Mouse (Mus musculus): ENCODE results near the gene Serpinb9. TPM values are rescaled to one million over a fixed set of nuclear protein-coding genes. Genes with fewer than 3 reads are reported as not detected.
"Not testable (repeated sequence)": the region's sequence is repeated elsewhere in the genome, so short reads cannot be mapped to it uniquely, and the experiment has no call there.

Serpinb9 gene
- polyA plus RNA-seq, 1 experiment = 19.2 TPM

DNA sequence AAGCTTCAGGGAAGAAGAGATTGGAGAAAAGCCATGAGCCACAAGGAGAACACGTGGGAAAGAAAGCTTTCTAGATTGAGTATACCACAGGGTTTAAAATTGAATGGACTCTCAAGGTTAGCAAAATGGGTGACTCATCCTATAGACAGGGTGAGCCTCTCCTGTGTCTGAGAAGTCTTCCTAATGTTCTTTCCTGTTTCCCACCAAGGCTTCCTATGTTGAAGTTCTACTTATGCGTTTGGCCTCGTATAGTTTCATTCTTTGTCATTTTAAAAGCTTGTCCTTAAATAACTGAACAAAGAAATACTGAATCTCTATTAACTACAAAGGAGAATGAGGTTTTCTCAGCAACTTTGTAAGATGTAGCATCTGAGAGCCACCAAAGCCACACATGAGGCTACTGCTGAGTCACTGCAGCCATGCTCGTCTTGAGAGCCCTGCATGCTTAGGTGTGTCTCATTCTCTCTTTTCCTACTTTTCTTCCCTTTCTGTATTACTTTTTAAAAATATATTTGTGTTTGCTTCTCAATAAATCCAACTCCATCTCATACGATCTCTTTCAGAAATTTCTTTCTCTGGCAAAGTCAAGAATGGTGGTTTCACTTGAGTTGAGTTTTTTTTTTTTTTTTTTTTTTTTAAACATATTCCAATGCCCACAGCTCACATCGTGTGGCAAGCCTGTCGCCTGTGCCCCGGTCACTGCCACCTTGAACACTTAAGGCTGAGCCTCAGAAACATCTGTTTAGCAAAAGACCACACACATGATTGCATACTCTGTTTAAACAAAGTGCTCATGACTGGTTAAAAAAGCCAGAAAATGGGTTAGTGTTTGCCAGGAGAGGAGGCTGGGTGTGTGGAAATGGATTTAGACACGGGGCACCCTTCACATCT, 718 bp downstream of the Serpinb9 start:
- no peak for DNase-seq (ENCODE audit: low spot score)

DNA sequence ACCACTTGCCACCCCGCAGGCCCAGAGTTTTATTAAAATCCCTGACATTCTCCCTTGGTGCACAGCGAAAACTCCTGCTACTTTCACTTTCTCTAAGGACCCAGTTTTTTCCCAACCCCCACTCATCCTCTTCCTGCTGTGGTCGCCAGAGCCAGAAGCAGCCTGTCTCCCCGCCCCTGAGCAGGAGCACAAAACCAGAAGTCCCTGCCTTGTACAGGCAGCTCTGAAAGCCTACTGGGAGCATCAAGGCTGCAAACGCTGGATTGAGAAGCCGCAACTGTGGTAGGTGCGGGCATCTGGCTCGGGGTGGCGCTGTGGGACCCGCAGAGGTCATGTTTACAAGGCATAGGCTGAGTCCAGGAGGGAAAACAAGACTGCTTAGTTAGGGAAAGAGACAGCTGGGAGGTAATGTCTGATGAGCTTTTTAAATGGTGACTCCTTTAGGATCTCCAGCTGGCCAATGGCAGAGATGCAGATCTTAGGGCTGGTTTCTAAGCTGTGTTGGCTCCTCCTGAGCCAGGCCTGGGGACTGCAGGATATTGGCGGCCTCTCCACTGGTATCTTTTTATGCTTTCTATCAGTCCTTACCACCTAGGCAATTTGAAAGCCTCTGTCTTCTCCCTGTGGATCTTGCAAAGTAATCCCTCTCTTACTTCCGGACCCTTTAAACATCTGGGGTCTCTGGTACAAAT, 1.5 kb downstream of the Serpinb9 start:
- DNase-seq (ENCODE audit: low spot score) = peak; percentile 75

DNA sequence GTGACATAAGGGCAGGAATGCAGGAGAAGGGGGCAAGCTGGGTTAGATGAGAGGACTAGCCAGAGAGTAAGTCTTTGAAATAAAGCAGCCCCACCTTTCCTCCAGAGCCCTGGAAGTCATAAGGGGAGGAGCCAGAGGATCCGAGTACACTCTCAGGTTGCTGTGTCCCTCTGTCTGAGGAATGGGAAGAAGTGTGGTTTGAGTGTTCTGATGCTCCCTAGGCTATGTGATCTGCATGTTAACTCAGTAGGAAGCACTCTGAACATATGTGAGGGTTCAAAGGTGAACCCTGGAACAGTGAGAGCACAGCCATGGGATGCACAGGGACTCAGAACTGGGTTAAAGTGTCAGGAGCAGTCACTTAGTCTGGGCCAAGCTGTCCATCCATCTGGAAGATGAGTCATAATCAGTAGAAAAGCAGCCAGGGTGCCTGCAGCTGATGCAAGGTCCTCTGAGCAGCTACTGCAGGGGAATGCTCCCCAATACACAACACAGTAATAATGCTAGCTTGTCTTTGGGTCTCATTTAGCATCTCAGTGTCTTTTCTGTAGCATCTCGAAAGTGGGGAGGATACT, 2.5 kb downstream of the Serpinb9 start:
- DNase-seq (ENCODE audit: low spot score) = no peak

DNA sequence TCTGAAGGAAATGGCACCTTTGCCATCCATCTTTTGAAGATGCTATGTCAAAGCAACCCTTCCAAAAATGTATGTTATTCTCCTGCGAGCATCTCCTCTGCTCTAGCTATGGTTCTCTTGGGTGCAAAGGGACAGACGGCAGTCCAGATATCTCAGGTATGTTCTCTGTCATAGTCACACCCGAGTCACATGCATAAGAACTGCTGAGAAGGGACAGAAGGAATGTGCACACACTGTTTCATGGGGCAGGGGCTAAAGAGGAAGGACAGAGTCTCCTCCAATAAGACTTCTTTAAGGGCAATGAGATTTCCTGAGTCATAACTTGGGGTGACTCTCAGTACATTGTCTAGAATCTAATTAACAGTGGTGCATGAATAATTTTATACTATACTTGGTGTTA, 3.5 kb downstream of the Serpinb9 start:
- no peak for DNase-seq (ENCODE audit: low spot score)

DNA sequence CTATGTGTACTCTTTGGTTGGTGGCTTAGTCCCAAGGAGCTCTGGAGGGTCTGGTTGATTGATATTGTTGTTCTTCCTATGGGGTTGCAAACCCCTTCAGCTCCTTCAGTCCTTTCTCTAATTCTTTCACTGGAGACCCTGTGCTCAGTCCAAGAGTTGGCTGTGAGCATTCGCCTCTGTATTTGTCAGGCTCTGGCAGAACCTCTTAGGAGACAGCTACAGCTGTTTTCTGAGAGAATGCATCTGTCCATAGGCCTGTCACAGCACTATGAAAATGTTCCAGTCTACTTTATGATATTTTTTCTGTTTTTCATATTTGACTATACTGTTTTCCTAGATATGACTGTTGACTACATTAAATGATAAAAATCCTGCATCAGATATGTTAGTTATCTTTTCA, 9.3 kb downstream of the Serpinb9 start:
- no peak for DNase-seq (ENCODE audit: low spot score)

DNA sequence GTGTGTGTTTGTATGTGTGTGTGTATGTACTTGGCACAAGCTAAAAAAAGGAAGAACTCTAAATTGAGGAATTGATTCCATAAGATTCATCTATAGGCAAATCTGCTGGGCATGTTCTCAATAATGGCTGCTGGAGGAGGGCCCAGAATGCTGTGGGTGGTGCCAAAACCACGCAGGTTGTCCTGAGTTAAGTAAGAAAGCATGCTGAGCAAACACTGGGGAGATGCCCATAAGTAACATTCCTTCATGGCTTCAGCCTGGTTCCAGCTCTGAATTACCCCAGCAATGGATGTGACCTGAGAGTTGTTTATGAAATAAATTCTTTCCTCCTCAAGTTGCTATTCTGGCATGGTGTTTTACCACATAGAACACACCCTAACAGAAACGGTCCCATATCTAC, 10.2 kb downstream of the Serpinb9 start:
- DNase-seq (ENCODE audit: low spot score) = no peak

DNA sequence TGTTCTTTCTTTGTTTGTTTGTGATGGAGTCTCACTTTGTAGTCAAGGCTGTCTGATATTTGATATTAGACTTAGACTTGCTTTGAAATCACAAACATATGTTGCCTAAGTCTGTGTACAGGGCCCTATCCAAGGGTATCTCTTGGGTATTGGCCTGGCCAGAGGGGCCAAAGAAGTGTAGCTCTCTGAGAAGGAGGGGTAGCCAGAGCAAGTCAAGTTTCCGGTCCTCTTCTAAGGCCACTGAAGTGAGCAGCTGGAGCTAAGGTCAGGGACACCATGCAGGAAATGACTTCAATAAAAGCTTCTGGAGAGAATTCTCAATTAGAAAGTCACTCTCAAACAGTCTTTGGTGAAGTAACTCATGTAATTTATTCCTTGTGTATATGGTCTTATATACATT, 19.3 kb downstream of the Serpinb9 start:
- no peak for DNase-seq (ENCODE audit: low spot score)

DNA sequence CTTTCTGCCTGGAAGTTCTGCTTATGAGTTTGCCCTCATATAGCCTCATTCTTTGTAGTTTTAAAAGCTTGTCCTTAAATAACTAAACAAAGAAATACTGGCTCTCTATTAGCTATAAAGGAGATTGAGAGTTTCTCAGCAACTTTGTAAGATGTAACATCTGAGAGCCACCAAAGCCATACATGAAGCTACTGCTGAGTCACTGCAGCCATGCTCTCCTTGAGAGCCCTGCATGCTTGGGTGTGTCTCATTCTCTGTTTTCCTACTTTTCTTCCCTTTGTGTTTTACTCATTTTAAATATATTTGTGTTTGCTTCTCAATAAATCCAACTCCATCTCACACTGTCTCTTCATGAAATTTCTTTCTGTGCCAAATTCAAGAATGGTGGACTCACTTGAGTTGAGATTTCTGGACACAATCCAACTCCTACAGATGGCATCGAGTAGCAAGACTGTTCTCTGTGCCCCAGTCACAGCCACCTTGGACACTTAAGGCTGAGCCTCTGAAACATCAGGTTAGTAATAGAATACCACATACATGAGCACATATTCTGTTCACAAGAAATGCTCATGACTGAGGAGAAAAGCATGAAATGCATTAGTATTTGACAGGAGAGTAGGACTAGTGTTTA, 23.5 kb downstream of the Serpinb9 start:
- DNase-seq (ENCODE audit: low spot score) = no peak

DNA sequence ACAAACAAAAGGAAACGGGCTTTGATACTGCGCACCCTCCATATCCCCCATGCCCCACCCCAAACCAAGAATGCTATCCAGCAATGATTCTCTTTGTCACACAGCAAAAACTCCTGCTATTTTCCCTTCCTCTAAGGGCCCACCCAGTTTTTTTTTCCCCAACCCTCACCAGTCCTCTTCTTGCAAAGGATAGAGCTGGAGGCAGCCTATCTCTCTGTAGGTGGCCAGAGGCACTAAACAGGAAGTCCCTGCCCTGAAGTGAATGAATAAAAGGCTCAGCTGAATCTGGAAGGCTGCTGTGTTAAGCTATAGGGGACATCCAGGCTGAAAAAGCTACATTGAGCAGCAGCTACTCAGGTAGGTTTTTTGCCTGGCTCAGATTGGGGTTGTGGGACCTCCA, 24.2 kb downstream of the Serpinb9 start, which contains the start of gene Serpinb9b:
Gene Serpinb9b (plus strand): TSS at position 173 of the 400 bp plus-strand sequence.
- DNase-seq (ENCODE audit: low spot score) = no peak

DNA sequence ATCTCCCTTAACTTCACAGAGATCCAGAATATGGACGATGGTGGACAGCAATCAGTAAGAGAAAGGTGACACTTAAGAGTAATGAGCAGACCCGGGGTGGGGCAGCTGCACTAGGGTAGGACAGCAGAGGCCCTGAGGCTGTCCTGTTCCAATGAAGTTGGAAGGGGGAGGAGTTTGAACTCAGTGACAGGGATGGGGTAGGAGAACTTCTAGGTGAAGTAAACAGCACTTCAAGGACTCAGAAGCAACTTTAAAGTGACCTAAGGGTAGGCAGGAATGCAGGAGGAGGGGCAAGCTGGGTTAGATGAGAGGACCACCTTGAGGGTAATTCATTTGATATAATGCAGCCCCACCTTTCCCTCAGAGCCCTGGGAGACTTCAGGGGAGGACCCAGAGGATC, 25.1 kb downstream of the Serpinb9 start:
- no peak for DNase-seq (ENCODE audit: low spot score)

DNA sequence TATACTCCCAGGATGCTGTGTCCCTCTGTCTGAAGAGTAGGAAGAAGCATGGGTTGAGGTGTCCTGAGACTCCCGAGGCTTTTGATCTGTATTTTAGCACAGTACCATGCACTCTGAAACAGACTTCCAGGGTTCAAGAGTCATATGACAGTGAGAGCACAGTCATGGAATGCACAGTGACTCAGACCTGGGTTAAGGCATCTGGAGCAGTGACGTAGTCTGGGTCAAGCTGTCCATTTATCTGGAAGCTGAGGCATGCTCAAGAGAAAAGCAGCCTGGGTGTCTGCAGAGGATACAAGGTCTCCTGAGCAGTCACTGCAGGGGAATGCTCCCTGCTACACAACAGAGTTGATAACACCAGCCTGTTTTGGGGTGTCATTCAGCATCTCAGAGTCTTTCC, 25.5 kb downstream of the Serpinb9 start:
- no peak for DNase-seq (ENCODE audit: low spot score)

DNA sequence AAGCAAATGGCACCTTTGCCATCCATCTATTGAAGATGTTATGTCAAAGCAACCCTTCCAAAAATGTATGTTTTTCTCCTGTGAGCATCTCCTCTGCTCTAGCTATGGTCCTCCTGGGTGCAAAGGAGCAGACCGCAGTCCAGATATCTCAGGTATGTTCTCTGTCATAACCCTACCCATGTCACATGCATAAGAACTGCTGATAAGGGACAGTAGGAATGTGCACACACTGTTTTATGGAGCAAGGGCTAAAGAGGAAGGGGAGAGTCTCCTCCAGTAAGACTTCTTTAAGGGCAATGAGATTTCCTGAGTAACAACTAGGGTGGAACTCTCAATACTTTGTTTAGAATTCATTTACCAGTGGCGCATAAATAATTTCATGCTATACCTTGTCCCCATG, 26.4 kb downstream of the Serpinb9 start:
- not testable (repeated sequence) for DNase-seq (ENCODE audit: low spot score)

DNA sequence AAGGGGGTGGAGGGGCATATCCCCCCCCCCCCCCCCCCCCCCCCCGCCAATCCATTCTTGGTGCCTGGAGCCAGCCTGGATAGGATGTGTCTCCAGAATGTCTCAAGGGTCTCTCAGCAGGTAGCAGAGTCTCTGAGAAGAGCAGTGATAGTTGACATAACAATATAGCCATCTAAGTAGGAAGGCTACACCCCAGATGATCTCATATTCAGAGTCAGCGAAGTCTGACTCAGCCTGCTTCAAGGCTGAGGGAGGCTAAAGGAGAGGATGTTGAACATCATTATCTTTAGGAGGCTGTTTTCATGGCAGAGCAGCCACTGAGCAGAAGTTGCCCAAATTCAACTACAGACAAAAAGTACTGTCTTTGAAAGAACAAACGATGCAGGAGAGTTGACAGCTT, 27.2 kb downstream of the Serpinb9 start:
- DNase-seq (ENCODE audit: low spot score) = no peak

DNA sequence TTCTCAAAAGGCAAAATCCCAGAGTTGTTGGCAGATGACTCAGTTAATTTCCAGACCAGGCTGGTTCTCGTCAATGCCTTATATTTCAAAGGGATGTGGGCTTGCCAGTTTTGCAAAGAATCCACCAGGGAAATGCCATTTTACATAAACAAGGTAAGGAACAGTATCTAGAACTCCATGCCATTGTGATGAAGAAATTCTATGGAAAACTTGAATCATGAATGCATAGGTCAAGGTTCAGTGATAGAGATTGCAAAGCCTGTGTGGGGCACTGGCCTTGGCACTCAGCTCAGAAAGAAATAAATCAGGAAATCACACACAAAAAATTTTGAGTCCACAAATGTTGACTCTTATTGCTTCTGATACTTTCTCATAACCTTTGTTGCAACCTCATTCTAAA, 32.5 kb downstream of the Serpinb9 start:
- DNase-seq (ENCODE audit: low spot score) = no peak

DNA sequence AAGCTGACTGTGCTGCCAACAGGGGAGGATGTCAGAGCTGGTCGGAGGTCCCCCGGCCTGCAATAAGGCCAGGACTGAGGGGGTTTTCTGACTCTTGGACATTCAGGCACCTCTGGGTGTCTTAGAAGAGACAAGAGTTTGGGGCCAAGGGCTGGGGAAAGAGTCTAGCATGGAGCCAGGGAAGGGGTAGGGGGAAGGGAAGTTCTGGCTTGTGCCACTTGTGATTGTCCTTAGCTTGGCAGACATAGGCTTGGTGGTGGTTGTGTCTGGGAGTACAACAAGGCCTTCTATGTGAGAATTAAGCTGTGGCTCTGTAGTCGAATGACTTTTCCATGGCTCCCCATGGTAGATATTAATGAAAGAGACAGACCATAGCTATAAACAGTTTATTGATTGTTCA, 40.5 kb downstream of the Serpinb9 start:
- DNase-seq (ENCODE audit: low spot score) = no peak

DNA sequence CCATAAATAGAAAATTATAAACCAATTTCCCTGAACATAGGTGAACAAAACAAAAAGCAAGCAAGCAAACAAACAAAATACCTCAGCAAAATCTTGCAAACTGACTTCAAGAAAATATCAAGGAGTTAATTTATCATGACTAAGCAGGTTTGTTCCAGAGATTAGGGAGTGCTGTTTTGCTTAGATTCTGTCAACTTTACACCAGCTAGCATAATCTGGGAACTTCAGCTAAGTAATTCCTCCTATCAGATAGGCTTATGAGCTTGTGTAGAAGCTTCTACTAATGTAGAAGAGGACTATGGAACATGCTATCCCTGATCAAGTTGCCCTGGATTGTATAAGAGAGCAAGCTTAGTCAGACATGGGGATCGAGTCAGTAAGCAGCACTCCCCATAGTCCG, 44.2 kb downstream of the Serpinb9 start:
- no peak for DNase-seq (ENCODE audit: low spot score)

DNA sequence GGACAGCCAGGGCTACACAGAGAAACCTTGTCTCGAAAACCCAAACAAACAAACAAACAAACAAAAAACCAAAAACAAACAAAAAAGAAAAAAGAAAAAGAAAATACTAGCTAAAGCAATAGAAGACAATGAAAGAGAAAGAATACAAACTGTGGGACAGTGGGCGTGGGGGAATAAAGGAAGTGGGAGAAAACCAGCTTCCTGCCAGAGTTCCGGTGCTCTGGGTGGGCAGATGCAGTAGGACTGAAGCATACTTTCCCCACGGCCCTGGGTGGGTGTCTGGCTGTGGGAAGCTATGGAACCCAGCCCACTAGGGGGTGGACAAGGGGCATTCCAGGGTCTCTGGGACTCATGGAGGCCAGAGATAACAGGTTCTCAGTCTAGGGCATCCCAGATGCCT, 45.1 kb downstream of the Serpinb9 start:
- no peak for DNase-seq (ENCODE audit: low spot score)

DNA sequence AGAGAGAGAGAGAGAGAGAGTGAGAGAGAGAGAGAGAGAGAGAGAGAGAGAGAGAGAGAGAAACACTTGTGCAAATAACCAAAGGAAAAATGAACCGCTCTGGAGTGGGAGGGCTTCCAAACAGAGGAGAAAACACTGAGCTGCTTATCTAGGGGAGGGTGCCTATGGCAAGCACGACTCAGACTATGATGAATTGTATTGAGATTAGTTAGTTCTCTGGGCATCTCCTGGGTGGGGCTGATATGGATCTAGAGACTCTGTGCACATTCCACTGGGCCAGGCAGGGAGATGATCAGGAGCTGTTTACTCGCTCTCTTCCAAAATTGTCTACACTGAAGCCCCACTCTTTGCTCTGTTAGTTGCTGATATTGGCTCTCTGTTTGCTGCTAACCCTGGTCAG, 48.6 kb downstream of the Serpinb9 start:
- DNase-seq (ENCODE audit: low spot score) = no peak

DNA sequence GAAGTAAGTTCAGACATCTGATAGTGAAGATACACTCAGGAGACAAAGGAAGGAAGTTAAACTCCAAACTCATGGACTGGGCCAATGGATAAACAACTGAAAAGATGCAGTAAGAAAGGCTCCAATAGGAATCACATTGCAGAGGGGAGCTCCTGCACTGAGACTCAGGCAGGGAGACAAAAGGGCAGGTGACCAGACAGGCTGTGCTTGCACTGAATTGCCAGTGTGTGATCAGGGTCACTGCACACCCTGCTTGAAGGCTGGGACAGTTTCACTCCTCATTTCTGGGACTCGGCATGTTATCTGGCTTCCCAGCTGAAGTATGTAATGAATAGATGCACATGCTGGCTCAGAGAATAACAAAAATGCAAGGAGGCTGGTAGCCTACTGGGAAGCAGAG, 60.0 kb downstream of the Serpinb9 start:
- DNase-seq (ENCODE audit: low spot score) = no peak
